In genomic region chr4:71488663-71489161, GRCm38 (mm10) we compare ENCODE assay signal across 8 mouse cellular contexts.
DNase-seq lines count a peak whose midpoint lies in the region; ATAC-seq and TF ChIP-seq lines count a peak whose summit lies in the region.

No protein-coding gene starts in this region.

- peak; percentile 2 for DNase-seq in adrenal gland, postnatal 10 days
- DNase-seq in adrenal gland, postnatal 14 days = no peak
- DNase-seq in layer of hippocampus, adult 9-11 months = peak; percentile 58
- DNase-seq in layer of hippocampus, postnatal 36 days = no peak
- DNase-seq in embryo, embryonic 10.5 days (ENCODE audit: low spot score) = peak; percentile 35
- peak; percentile 36 for DNase-seq in limb, embryonic 14.5 days (ENCODE audit: low spot score)
- peak; percentile 7 for DNase-seq in skeletal muscle tissue, adult 2 months (ENCODE audit: low read depth, low spot score)
- DNase-seq in hindbrain, embryonic 14.5 days (ENCODE audit: low spot score) = no peak

- peaks cover 3% of the 10 kb centered on the region; the same call in 1 of the 2 replicates for H3K4me1 ChIP-seq in limb, embryonic 14.5 days (ENCODE audit: control insufficient read depth, insufficient read depth, low read length)
- H3K4me1 ChIP-seq in hindbrain, embryonic 14.5 days (replicated peaks; ENCODE audit: control insufficient read depth, insufficient read depth, low read length) = peaks cover 11% of the 10 kb centered on the region

- no peak overlapping the region for H3K27ac ChIP-seq in limb, embryonic 14.5 days (replicated peaks; ENCODE audit: low read depth, low read length)
- no peak overlapping the region for H3K27ac ChIP-seq in hindbrain, embryonic 14.5 days

- no peak overlapping the region for H3K4me2 ChIP-seq in limb, embryonic 14.5 days (replicated peaks; ENCODE audit: low read depth, low read length, severe bottlenecking)
- no peak overlapping the region for H3K4me2 ChIP-seq in hindbrain, embryonic 14.5 days (replicated peaks)

- no peak overlapping the region for H3K9ac ChIP-seq in limb, embryonic 14.5 days (ENCODE audit: low read depth, low read length, severe bottlenecking)
- H3K9ac ChIP-seq in hindbrain, embryonic 14.5 days = no peak overlapping the region

- no peak overlapping the region for H3K4me3 ChIP-seq in limb, embryonic 14.5 days (replicated peaks; ENCODE audit: low read length)
- H3K4me3 ChIP-seq in hindbrain, embryonic 14.5 days (replicated peaks; ENCODE audit: low read length) = no peak overlapping the region

- no peak for TF ChIP-seq POLR2A in limb, embryonic 14.5 days (IDR thresholded peaks at IDR 0.05; ENCODE audit: borderline replicate concordance, extremely low read depth, insufficient read depth, insufficient read length)

- H3K27me3 ChIP-seq in limb, embryonic 14.5 days (ENCODE audit: control insufficient read depth, insufficient read depth, low read length) = no peaks in the 10 kb centered on the region
- peaks cover 5% of the 10 kb centered on the region; the same call in 1 of the 2 replicates for H3K27me3 ChIP-seq in hindbrain, embryonic 14.5 days (ENCODE audit: control insufficient read depth, insufficient read depth, low read length)

- WGBS in limb, embryonic 14.5 days = 22% methylated on average over 2 of the region's 2 CpGs
- WGBS in hindbrain, embryonic 14.5 days = 17% methylated on average over 2 of the region's 2 CpGs

- ATAC-seq in limb, embryonic 14.5 days (ENCODE audit: low FRiP score, low read depth) = peak; percentile 77
- ATAC-seq in hindbrain, embryonic 14.5 days (ENCODE audit: low FRiP score) = no peak

- H3K36me3 ChIP-seq in limb, embryonic 14.5 days (ENCODE audit: control insufficient read depth, insufficient read depth, low read length) = no peaks in the 10 kb centered on the region
- H3K36me3 ChIP-seq in hindbrain, embryonic 14.5 days (replicated peaks; ENCODE audit: control insufficient read depth, insufficient read depth) = no peaks in the 10 kb centered on the region

- no peaks in the 10 kb centered on the region for H3K9me3 ChIP-seq in limb, embryonic 14.5 days (ENCODE audit: control insufficient read depth, low read length)
- no peaks in the 10 kb centered on the region for H3K9me3 ChIP-seq in hindbrain, embryonic 14.5 days (ENCODE audit: control insufficient read depth, low read length)

Comparison
In these comparisons a context has a peak if more than half of its experiments do, and no peak if none do; other contexts are left out.
1. DNase-seq: peak in adrenal gland, postnatal 10 days (single experiment), layer of hippocampus, adult 9-11 months (single experiment), embryo, embryonic 10.5 days (single experiment), limb, embryonic 14.5 days (single experiment) and skeletal muscle tissue, adult 2 months (single experiment); none in adrenal gland, postnatal 14 days (single experiment), layer of hippocampus, postnatal 36 days (0 of 2) and hindbrain, embryonic 14.5 days (single experiment).